Mouse (Mus musculus) liver, postnatal 0 days (tissue): ENCODE measurements around the gene Cd164l2.

ENCODE experiments used
- CTCF ChIP-seq: sonication (generic); IDR thresholded peaks from 2 replicates; pipeline ENCODE4 v1.5.1; 2016; ENCODE audit warnings: antibody characterized with exemption, low read depth
- EP300 ChIP-seq: IDR thresholded peaks from 2 replicates; pipeline ENCODE4 v1.6.1; 2016; ENCODE audit warnings: antibody characterized with exemption, low read depth, mild to moderate bottlenecking

GRCm38 (mm10) chr4:133196852-133197251, 15.1 kb upstream of the Cd164l2 start:
- TF ChIP-seq EP300, result no peak
- no peak for TF ChIP-seq CTCF
